9 mouse cellular contexts compared by ENCODE assay signal in the genomic region with DNA sequence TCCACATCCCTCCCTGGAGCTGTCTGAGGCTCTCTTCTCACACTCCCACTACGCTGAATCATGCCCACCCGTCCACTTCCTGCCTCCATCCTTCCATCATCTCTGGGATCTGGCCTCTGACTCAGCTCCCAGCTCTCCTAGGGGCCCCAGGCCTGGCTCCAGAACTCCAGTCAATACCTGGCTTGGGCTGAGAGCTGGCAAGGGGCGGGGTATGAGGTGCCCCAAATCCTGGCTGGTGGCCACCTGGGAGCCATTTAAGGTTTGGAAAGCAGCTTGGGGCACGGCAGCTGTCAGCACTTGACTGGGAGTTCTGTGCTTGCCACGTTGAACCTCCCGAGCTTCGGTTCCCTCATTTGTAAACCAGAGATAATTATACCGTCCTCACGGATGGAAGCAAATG. TPM values are rescaled to one million over a fixed set of nuclear protein-coding genes. Genes with fewer than 3 reads are reported as not detected.
DNase-seq lines count a peak whose midpoint lies in the region; ATAC-seq and TF ChIP-seq lines count a peak whose summit lies in the region.
"Had no signal": no experiment of that assay in that cellular context is flagged by ENCODE, and none has a peak within 500 bp of the region (broad histone marks: within the 10 kb centered on the region; RNA-seq: fewer than 3 reads in every experiment).

No protein-coding gene starts in this region.

- no peak for ATAC-seq in embryonic facial prominence, embryonic 14.5 days (ENCODE audit: low read depth)
- ATAC-seq in heart, embryonic 14.5 days (ENCODE audit: insufficient number of reproducible peaks, insufficient read depth, low FRiP score, low read depth): peak; percentile 74
- no peak for ATAC-seq in midbrain, embryonic 15.5 days (replicated peaks)
- ATAC-seq in hindbrain, embryonic 16.5 days: no peak

- peak; percentile 5 for TF ChIP-seq POLR2A in myocyte (IDR thresholded peaks at IDR 0.05; ENCODE audit: insufficient read length, low read depth)

- peak; percentile 57 to 69 for DNase-seq in left cerebral cortex, adult 18-20 months (ENCODE audit: low spot score in 2 of 2)
- no peak for DNase-seq in left cerebral cortex, adult 11 months (ENCODE audit: low spot score)
- DNase-seq in embryonic facial prominence, embryonic 14.5 days (ENCODE audit: low spot score): peak; percentile 47
- DNase-seq in spleen, adult 12 weeks (ENCODE audit: low spot score): no peak

- H3K4me2 ChIP-seq in embryonic facial prominence, embryonic 14.5 days (ENCODE audit: low read depth, low read length): no peak overlapping the region
- H3K4me2 ChIP-seq in heart, embryonic 14.5 days (ENCODE audit: low read length): peak overlapping the region; percentile 48
- H3K4me2 ChIP-seq in myocyte (ENCODE audit: low read depth): peak overlapping the region; percentile 76
- no peak overlapping the region for H3K4me2 ChIP-seq in midbrain, embryonic 15.5 days
- no peak overlapping the region for H3K4me2 ChIP-seq in hindbrain, embryonic 16.5 days (ENCODE audit: low read length)

- no peak overlapping the region for H3K27ac ChIP-seq in embryonic facial prominence, embryonic 14.5 days (replicated peaks; ENCODE audit: low read depth, low read length)
- H3K27ac ChIP-seq in heart, embryonic 14.5 days (replicated peaks in 1 of 2; ENCODE audit: control insufficient read depth in 1 of 2, insufficient read depth in 1 of 2, low read depth in 2 of 2, low read length in 2 of 2): peak overlapping the region; percentile 93 to 99
- H3K27ac ChIP-seq in midbrain, embryonic 15.5 days: no peak overlapping the region
- no peak overlapping the region for H3K27ac ChIP-seq in hindbrain, embryonic 16.5 days (ENCODE audit: low read depth, low read length)

- no peaks in the 10 kb centered on the region for H3K9me3 ChIP-seq in embryonic facial prominence, embryonic 14.5 days (ENCODE audit: control insufficient read depth, low read length)
- no peaks in the 10 kb centered on the region for H3K9me3 ChIP-seq in heart, embryonic 14.5 days (ENCODE audit: control insufficient read depth, low read length)
- no peaks in the 10 kb centered on the region for H3K9me3 ChIP-seq in midbrain, embryonic 15.5 days
- H3K9me3 ChIP-seq in hindbrain, embryonic 16.5 days (ENCODE audit: control insufficient read depth, low read length): no peaks in the 10 kb centered on the region

- no peak overlapping the region for H3ac ChIP-seq in myocyte (ENCODE audit: control insufficient read depth, insufficient read length)

- no peak overlapping the region for H3K9ac ChIP-seq in embryonic facial prominence, embryonic 14.5 days (ENCODE audit: low read depth, low read length)
- peak overlapping the region; percentile 68 for H3K9ac ChIP-seq in heart, embryonic 14.5 days (ENCODE audit: low read length)
- no peak overlapping the region for H3K9ac ChIP-seq in midbrain, embryonic 15.5 days
- H3K9ac ChIP-seq in hindbrain, embryonic 16.5 days (ENCODE audit: low read depth, low read length): no peak overlapping the region

- peaks cover 16% of the 10 kb centered on the region for H3K27me3 ChIP-seq in embryonic facial prominence, embryonic 14.5 days (replicated peaks; ENCODE audit: control insufficient read depth, insufficient read depth, low read length)
- peaks cover 7% of the 10 kb centered on the region for H3K27me3 ChIP-seq in heart, embryonic 14.5 days (ENCODE audit: control insufficient read depth, insufficient read depth, low read length)
- no peaks in the 10 kb centered on the region for H3K27me3 ChIP-seq in myocyte (ENCODE audit: control insufficient read depth, insufficient read depth, insufficient read length)
- H3K27me3 ChIP-seq in midbrain, embryonic 15.5 days (replicated peaks): peaks cover 19% of the 10 kb centered on the region
- H3K27me3 ChIP-seq in hindbrain, embryonic 16.5 days (replicated peaks; ENCODE audit: control insufficient read depth, insufficient read depth, low read length): no peaks in the 10 kb centered on the region; the same call in 1 of the 2 replicates

- H3K4me3 ChIP-seq in embryonic facial prominence, embryonic 14.5 days (ENCODE audit: low read depth, low read length): no peak overlapping the region
- H3K4me3 ChIP-seq in heart, embryonic 14.5 days (ENCODE audit: control insufficient read depth in 1 of 2, insufficient read depth in 1 of 2, low read depth in 1 of 2, low read length in 2 of 2): no peak overlapping the region
- H3K4me3 ChIP-seq in myocyte: no peak overlapping the region
- no peak overlapping the region for H3K4me3 ChIP-seq in midbrain, embryonic 15.5 days
- H3K4me3 ChIP-seq in hindbrain, embryonic 16.5 days (ENCODE audit: low read length): no peak overlapping the region
- H3K4me3 ChIP-seq: erythroblast, embryonic 14.5 days had no signal

- peaks cover 33% of the 10 kb centered on the region for H3K36me3 ChIP-seq in embryonic facial prominence, embryonic 14.5 days (ENCODE audit: control insufficient read depth, insufficient read depth, low read length)
- H3K36me3 ChIP-seq in heart, embryonic 14.5 days (ENCODE audit: control insufficient read depth, insufficient read depth, low read length): peaks cover 72% of the 10 kb centered on the region
- H3K36me3 ChIP-seq in myocyte (ENCODE audit: control insufficient read depth, insufficient read depth): peaks cover 21% of the 10 kb centered on the region
- peaks cover 7% of the 10 kb centered on the region; the same call in 1 of the 2 replicates for H3K36me3 ChIP-seq in midbrain, embryonic 15.5 days (replicated peaks)
- H3K36me3 ChIP-seq in hindbrain, embryonic 16.5 days (ENCODE audit: control insufficient read depth, insufficient read depth, low read length): no peaks in the 10 kb centered on the region; the same call in 1 of the 2 replicates

- peaks cover 18% of the 10 kb centered on the region for H3K4me1 ChIP-seq in embryonic facial prominence, embryonic 14.5 days (ENCODE audit: control insufficient read depth, insufficient read depth, low read length)
- peaks cover 25 to 50% of the 10 kb centered on the region in 2 experiments for H3K4me1 ChIP-seq in heart, embryonic 14.5 days (ENCODE audit: control insufficient read depth in 2 of 2, insufficient read depth in 2 of 2, low read length in 2 of 2)
- peaks cover 13% of the 10 kb centered on the region for H3K4me1 ChIP-seq in midbrain, embryonic 15.5 days
- peaks cover 7% of the 10 kb centered on the region for H3K4me1 ChIP-seq in hindbrain, embryonic 16.5 days (ENCODE audit: control insufficient read depth, insufficient read depth, low read depth, low read length)

- H3K79me2 ChIP-seq in myocyte (ENCODE audit: control insufficient read depth, insufficient read depth): peaks cover 9% of the 10 kb centered on the region

- 51% methylated on average over 9 of the region's 9 CpGs for WGBS in embryonic facial prominence, embryonic 14.5 days
- 13% methylated on average over 9 of the region's 9 CpGs for WGBS in heart, embryonic 14.5 days
- 64% methylated on average over 9 of the region's 9 CpGs for WGBS in midbrain, embryonic 15.5 days
- WGBS in hindbrain, embryonic 16.5 days: 54% methylated on average over 9 of the region's 9 CpGs

TF ChIP-seq in myocyte, 11 proteins besides CTCF, POLR2A, EP300 and RAD21:
- peak; percentile 16 to 59 (median 22) for TF ChIP-seq MYOG (IDR thresholded peaks at IDR 0.05; ENCODE audit: control insufficient read depth in 1 of 3, insufficient read depth in 1 of 3, insufficient read length in 2 of 3, low read depth in 2 of 3)
- TF ChIP-seq SRF (IDR thresholded peaks at IDR 0.05; ENCODE audit: control insufficient read depth, insufficient read length, low read depth): peak; percentile 73
- no peak for TF ChIP-seq USF1 (IDR thresholded peaks at IDR 0.05; ENCODE audit: low read depth)
- TF ChIP-seq MYOD1 (IDR thresholded peaks at IDR 0.05; ENCODE audit: control insufficient read depth in 1 of 3, insufficient read length in 2 of 3, low read depth in 2 of 3): peak in 2 of 3 experiments; percentile 50 to 65
TF ChIP-seq in myocyte: peak in this region for 3.

RNA-seq across cellular contexts. Expression of a gene that starts 18.0 kb away (rescaled TPM):
- 100 to 1,000 TPM; 181 to 191 TPM for total RNA-seq in left cerebral cortex, adult 18-20 months (2021)
- 20.2 and 20.3 TPM in 2 replicates for polyA plus RNA-seq in embryonic facial prominence, embryonic 14.5 days (2014; fragmentation: Nextera tagmentation; extraction: Ambion mirVana)
- 52.4 and 53.4 TPM in 2 replicates for polyA plus RNA-seq in heart, embryonic 14.5 days (2014; fragmentation: Nextera tagmentation; extraction: Ambion mirVana)
- 42.3 TPM for polyA plus RNA-seq in myocyte (2012; fragmentation: generic; extraction: Trizol)
- 20.8 and 21.3 TPM in 2 replicates for polyA plus RNA-seq in midbrain, embryonic 15.5 days (2015; fragmentation: Nextera tagmentation; extraction: Ambion mirVana)
- 20.3 and 20.4 TPM in 2 replicates for polyA plus RNA-seq in hindbrain, embryonic 16.5 days (2015; fragmentation: Nextera tagmentation; extraction: Ambion mirVana)

RNA-seq across cellular contexts. Expression of a gene that starts 33.0 kb away (rescaled TPM):
- under 1 TPM; 0.88 to 0.91 TPM for total RNA-seq in left cerebral cortex, adult 18-20 months (2021)
- polyA plus RNA-seq in embryonic facial prominence, embryonic 14.5 days (2014; fragmentation: Nextera tagmentation; extraction: Ambion mirVana): 159 and 218 TPM in 2 replicates
- 351 and 377 TPM in 2 replicates for polyA plus RNA-seq in heart, embryonic 14.5 days (2014; fragmentation: Nextera tagmentation; extraction: Ambion mirVana)
- 2,193 TPM for polyA plus RNA-seq in myocyte (2012; fragmentation: generic; extraction: Trizol)
- polyA plus RNA-seq in midbrain, embryonic 15.5 days (2015; fragmentation: Nextera tagmentation; extraction: Ambion mirVana): 1.5 and 2.0 TPM in 2 replicates
- polyA plus RNA-seq in hindbrain, embryonic 16.5 days (2015; fragmentation: Nextera tagmentation; extraction: Ambion mirVana): 1.7 and 10.9 TPM in 2 replicates

RNA-seq across cellular contexts. Expression of a gene that starts 42.6 kb away (rescaled TPM):
- 10 to 100 TPM; 67.1 to 70.4 TPM for total RNA-seq in left cerebral cortex, adult 18-20 months (2021)
- polyA plus RNA-seq in embryonic facial prominence, embryonic 14.5 days (2014; fragmentation: Nextera tagmentation; extraction: Ambion mirVana): 74.2 and 82.9 TPM in 2 replicates
- 53.3 and 71.9 TPM in 2 replicates for polyA plus RNA-seq in heart, embryonic 14.5 days (2014; fragmentation: Nextera tagmentation; extraction: Ambion mirVana)
- 106 TPM for polyA plus RNA-seq in myocyte (2012; fragmentation: generic; extraction: Trizol)
- polyA plus RNA-seq in midbrain, embryonic 15.5 days (2015; fragmentation: Nextera tagmentation; extraction: Ambion mirVana): 86.1 and 98.7 TPM in 2 replicates
- 77.8 and 78.4 TPM in 2 replicates for polyA plus RNA-seq in hindbrain, embryonic 16.5 days (2015; fragmentation: Nextera tagmentation; extraction: Ambion mirVana)

RNA-seq across cellular contexts. Expression of a gene that starts 57.1 kb away (rescaled TPM):
- total RNA-seq in left cerebral cortex, adult 18-20 months (2021): 10 to 100 TPM; 16.2 to 19.6 TPM
- 0.16 and 0.18 TPM in 2 replicates for polyA plus RNA-seq in embryonic facial prominence, embryonic 14.5 days (2014; fragmentation: Nextera tagmentation; extraction: Ambion mirVana)
- polyA plus RNA-seq in heart, embryonic 14.5 days (2014; fragmentation: Nextera tagmentation; extraction: Ambion mirVana): 0.18 TPM in 1 of 2 replicates, not detected in the other
- 0.28 TPM for polyA plus RNA-seq in myocyte (2012; fragmentation: generic; extraction: Trizol)
- polyA plus RNA-seq in midbrain, embryonic 15.5 days (2015; fragmentation: Nextera tagmentation; extraction: Ambion mirVana): 64.4 and 73.2 TPM in 2 replicates
- polyA plus RNA-seq in hindbrain, embryonic 16.5 days (2015; fragmentation: Nextera tagmentation; extraction: Ambion mirVana): 20.3 and 21.6 TPM in 2 replicates
- polyA plus RNA-seq: erythroblast, embryonic 14.5 days had no signal

Comparison
In these comparisons a context has a peak if more than half of its experiments do, and no peak if none do; other contexts are left out.
1. DNase-seq: peak in left cerebral cortex, adult 18-20 months (2 of 2) and embryonic facial prominence, embryonic 14.5 days (single experiment); none in left cerebral cortex, adult 11 months (single experiment) and spleen, adult 12 weeks (single experiment).
2. H3K27ac ChIP-seq: peak in heart, embryonic 14.5 days (2 of 2); none in embryonic facial prominence, embryonic 14.5 days (single experiment), midbrain, embryonic 15.5 days (single experiment) and hindbrain, embryonic 16.5 days (single experiment).
3. H3K4me2 ChIP-seq: peak in heart, embryonic 14.5 days (single experiment) and myocyte (single experiment); none in embryonic facial prominence, embryonic 14.5 days (single experiment), midbrain, embryonic 15.5 days (single experiment) and hindbrain, embryonic 16.5 days (single experiment).
4. RNA of a gene that starts 33.0 kb away (polyA plus RNA-seq): 2,193 TPM in myocyte (single experiment), 351 to 377 TPM in heart, embryonic 14.5 days and 159 to 218 TPM in embryonic facial prominence, embryonic 14.5 days; 1.7 to 10.9 TPM in hindbrain, embryonic 16.5 days and 1.5 to 2.0 TPM in midbrain, embryonic 15.5 days; every median in the first group is over 10 times any median in the second.